ENCODE assay signal across 9 mouse cellular contexts in the genomic region with DNA sequence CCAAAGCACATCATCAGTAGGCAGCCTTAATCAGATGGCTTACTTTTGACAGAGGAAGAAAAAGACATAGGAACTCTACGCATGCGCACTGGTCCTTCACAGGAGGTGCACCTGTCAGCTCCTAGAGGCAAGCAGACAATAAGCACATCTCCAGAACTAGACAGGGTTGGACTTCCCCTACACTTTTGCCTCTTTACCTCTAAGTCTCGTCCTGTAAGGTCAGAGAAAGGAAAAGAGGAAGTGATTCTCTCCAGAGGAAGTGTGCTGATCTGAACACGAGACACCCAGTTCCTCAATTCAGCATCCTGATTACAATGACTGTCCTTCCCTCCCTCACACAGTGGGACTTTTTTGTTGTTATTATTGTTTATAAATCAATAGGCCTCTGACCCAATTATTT. TPM values are rescaled to one million over a fixed set of nuclear protein-coding genes. Genes with fewer than 3 reads are reported as not detected.
DNase-seq lines count a peak whose midpoint lies in the region; ATAC-seq and TF ChIP-seq lines count a peak whose summit lies in the region.
"Had no signal": no experiment of that assay in that cellular context is flagged by ENCODE, and none has a peak within 500 bp of the region (broad histone marks: within the 10 kb centered on the region; RNA-seq: fewer than 3 reads in every experiment).

No protein-coding gene starts in this region.

- peak; percentile 13 for DNase-seq in adrenal gland, postnatal 14 days
- no peak for DNase-seq in adrenal gland, postnatal 36 days
- peak; percentile 84 for DNase-seq in CD4-positive, CD25-positive, alpha-beta regulatory T cell, adult 2 months (ENCODE audit: low read depth, low spot score)
- peak; percentile 66 for DNase-seq in lung, postnatal 0 days (ENCODE audit: low spot score)
- peak; percentile 15 to 72 for DNase-seq in spleen, postnatal 10 days (ENCODE audit: low spot score in 2 of 2)
- DNase-seq in gastrocnemius, postnatal 25 days = no peak
- no peak for DNase-seq in right cerebral cortex, postnatal 14 days
- DNase-seq in cerebellum, postnatal 14 days = no peak

- H3K36me3 ChIP-seq in lung, postnatal 0 days (ENCODE audit: insufficient read depth, low read length) = no peaks in the 10 kb centered on the region
- H3K36me3 ChIP-seq: limb, embryonic 13.5 days had no signal

- H3K27me3 ChIP-seq in lung, postnatal 0 days (replicated peaks; ENCODE audit: insufficient read depth, low read length) = no peaks in the 10 kb centered on the region
- H3K27me3 ChIP-seq: limb, embryonic 13.5 days had no signal

- no peak overlapping the region for H3K27ac ChIP-seq in lung, postnatal 0 days (ENCODE audit: low read length)
- H3K27ac ChIP-seq: limb, embryonic 13.5 days had no signal

- H3K9ac ChIP-seq in lung, postnatal 0 days (replicated peaks; ENCODE audit: low read depth) = no peak overlapping the region
- H3K9ac ChIP-seq: limb, embryonic 13.5 days had no signal

- H3K4me1 ChIP-seq in lung, postnatal 0 days (ENCODE audit: insufficient read depth, low read depth, low read length) = no peaks in the 10 kb centered on the region
- H3K4me1 ChIP-seq: limb, embryonic 13.5 days had no signal

- H3K9me3 ChIP-seq in lung, postnatal 0 days (ENCODE audit: low read length) = no peaks in the 10 kb centered on the region
- H3K9me3 ChIP-seq: limb, embryonic 13.5 days had no signal

- no peak overlapping the region for H3K4me2 ChIP-seq in lung, postnatal 0 days (replicated peaks; ENCODE audit: low read depth, low read length)
- H3K4me2 ChIP-seq: limb, embryonic 13.5 days had no signal

- WGBS in lung, postnatal 0 days = 64% methylated on average over 4 of the region's 4 CpGs

- H3K4me3 ChIP-seq in lung, postnatal 0 days (ENCODE audit: low read depth, low read length) = no peak overlapping the region
- H3K4me3 ChIP-seq: limb, embryonic 13.5 days had no signal

- TF ChIP-seq EP300 in lung, postnatal 0 days (IDR thresholded peaks at IDR 0.05) = no peak

- TF ChIP-seq CTCF in lung, postnatal 0 days (IDR thresholded peaks at IDR 0.05) = no peak

- ATAC-seq in lung, postnatal 0 days = peak; percentile 26

RNA-seq across cellular contexts. Expression of gene Nnmt, which starts 46.3 kb away (rescaled TPM):
- 14.4 and 20.7 TPM in 2 replicates for total RNA-seq in adrenal gland, postnatal 14 days (2021)
- total RNA-seq in adrenal gland, postnatal 36 days (2021) = 10 to 100 TPM; 23.2 to 28.0 TPM
- 1.5 and 2.6 TPM in 2 replicates for polyA plus RNA-seq in lung, postnatal 0 days (2015; fragmentation: Nextera tagmentation; extraction: Ambion mirVana)
- total RNA-seq in gastrocnemius, postnatal 25 days (2021) = 1 to 10 TPM; 2.7 to 9.5 TPM

Comparison
In these comparisons a context has a peak if more than half of its experiments do, and no peak if none do; other contexts are left out.
1. DNase-seq: peak in adrenal gland, postnatal 14 days (single experiment), CD4-positive, CD25-positive, alpha-beta regulatory T cell, adult 2 months (single experiment), lung, postnatal 0 days (single experiment) and spleen, postnatal 10 days (2 of 2); none in adrenal gland, postnatal 36 days (0 of 2), gastrocnemius, postnatal 25 days (single experiment), right cerebral cortex, postnatal 14 days (single experiment) and cerebellum, postnatal 14 days (0 of 2).